Mouse (Mus musculus) liver, embryonic 11.5 days (tissue): ENCODE results near the gene Art3. TPM values are rescaled to one million over a fixed set of nuclear protein-coding genes. Genes with fewer than 3 reads are reported as not detected.
A peak's percentile ranks its signal among the peaks of the same experiment; 100 is the strongest.

Source experiments
- ATAC-seq: fragments of 200-750 bp; cut with Nextera tagmentation; replicated peaks from 2 replicates; pipeline ENCODE4 v1.8.0; 2017; ENCODE audit warnings: moderate number of reproducible peaks, mild to moderate bottlenecking, moderate TSS enrichment, moderate library complexity; ENCODE audit not compliant: low FRiP score
- DNase-seq: peaks from one replicate; pipeline ENCODE4 v3.0.0-alpha.2; 2017; ENCODE audit warnings: low spot score
- H3K27ac ChIP-seq: fragments of 300-500 bp; sonication (generic); 2 replicates; pipeline ENCODE4 v1.5.1; 2014; ENCODE audit warnings: mild to moderate bottlenecking, low read depth, low read length, control low read depth
- H3K27me3 ChIP-seq: fragments of 300-500 bp; sonication (generic); replicated peaks from 2 replicates; pipeline ENCODE4 v1.6.1; 2014; ENCODE audit warnings: low read length, mixed read lengths; ENCODE audit not compliant: control insufficient read depth, insufficient read depth
- H3K36me3 ChIP-seq: fragments of 300-500 bp; sonication (generic); 2 replicates; pipeline ENCODE4 v1.6.1; 2014; ENCODE audit warnings: mild to moderate bottlenecking, low read length, moderate library complexity, mixed read lengths; ENCODE audit not compliant: control insufficient read depth, insufficient read depth
- H3K4me1 ChIP-seq: fragments of 300-500 bp; sonication (generic); replicated peaks from 2 replicates; pipeline ENCODE4 v1.6.1; 2014; ENCODE audit warnings: low read length, mixed read lengths; ENCODE audit not compliant: control insufficient read depth, insufficient read depth
- H3K4me2 ChIP-seq: fragments of 300-500 bp; sonication (generic); 2 replicates; pipeline ENCODE4 v1.6.1; 2014; ENCODE audit warnings: mild to moderate bottlenecking, control low read depth, moderate library complexity
- H3K4me3 ChIP-seq: fragments of 300-500 bp; sonication (generic); 2 replicates; pipeline ENCODE4 v1.5.1; 2014; ENCODE audit warnings: low read depth, low read length, control low read depth
- H3K9ac ChIP-seq: fragments of 300-500 bp; sonication (generic); 2 replicates; pipeline ENCODE4 v1.6.1; 2014; ENCODE audit warnings: low read depth, low read length, control low read depth
- H3K9me3 ChIP-seq: fragments of 300-500 bp; sonication (generic); 2 replicates; pipeline ENCODE4 v1.6.1; 2016; ENCODE audit warnings: low read length, inconsistent platforms, mixed read lengths; ENCODE audit not compliant: control insufficient read depth
- WGBS: fragments of 180-500 bp; shearing (Covaris S2); extraction: QIAGEN DNeasy Blood & Tissue Kit; methylation state at CpG from one replicate; pipeline ENCODE4 v1.1.7; 2014; 5-methylcytosine and 5-hydroxymethylcytosine counted together
- polyA plus RNA-seq: library from polyadenylated mRNA; unstranded; fragments of >200 nt; fragmentation: Nextera tagmentation; extraction: Ambion mirVana; gene quantifications from 2 replicates; pipeline ENCODE4 v1.2.1, GENCODE M21; 2014

Art3 gene
- polyA plus RNA-seq, 1 experiment from 2014 or later: 1.8 TPM

DNA sequence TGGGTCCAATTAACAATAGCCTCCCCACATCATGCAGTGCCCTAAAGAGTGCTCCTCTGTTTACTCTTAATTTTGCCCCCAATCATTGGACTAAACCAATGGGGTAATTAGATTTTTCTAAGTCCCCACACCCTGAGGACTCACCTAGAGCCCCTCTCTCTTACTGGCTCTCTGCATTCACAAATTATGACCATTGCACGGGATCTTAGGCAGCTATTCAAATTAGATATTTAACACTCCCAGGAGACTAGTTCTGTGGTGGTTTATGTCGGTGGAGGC is 72.7 kb downstream of the Art3 start:
- no peaks in the 10 kb centered on the region for H3K9me3 ChIP-seq
- no peaks in the 10 kb centered on the region for H3K27me3 ChIP-seq
- H3K4me3 ChIP-seq: no peak overlapping the region
- WGBS: 60% methylated on average over 2 of the region's 2 CpGs
- no peak for DNase-seq
- no peak overlapping the region for H3K27ac ChIP-seq
- no peak overlapping the region for H3K4me2 ChIP-seq
- H3K36me3 ChIP-seq: no peaks in the 10 kb centered on the region
- H3K9ac ChIP-seq: no peak overlapping the region
- no peaks in the 10 kb centered on the region for H3K4me1 ChIP-seq
- no peak for ATAC-seq

GRCm38 (mm10) chr5:92409361-92410155 is 77.9 kb downstream of the Art3 start:
- WGBS: 75% methylated on average over 9 of the region's 9 CpGs
- ATAC-seq (no peak), DNase-seq (no peak)
- H3K9me3 ChIP-seq: no peaks in the 10 kb centered on the region
- peaks cover 3% of the 10 kb centered on the region for H3K36me3 ChIP-seq
- H3K4me3 ChIP-seq: no peak overlapping the region
- no peak overlapping the region for H3K4me2 ChIP-seq
- no peaks in the 10 kb centered on the region for H3K4me1 ChIP-seq
- no peaks in the 10 kb centered on the region for H3K27me3 ChIP-seq
- no peak overlapping the region for H3K9ac ChIP-seq
- H3K27ac ChIP-seq: no peak overlapping the region

DNA sequence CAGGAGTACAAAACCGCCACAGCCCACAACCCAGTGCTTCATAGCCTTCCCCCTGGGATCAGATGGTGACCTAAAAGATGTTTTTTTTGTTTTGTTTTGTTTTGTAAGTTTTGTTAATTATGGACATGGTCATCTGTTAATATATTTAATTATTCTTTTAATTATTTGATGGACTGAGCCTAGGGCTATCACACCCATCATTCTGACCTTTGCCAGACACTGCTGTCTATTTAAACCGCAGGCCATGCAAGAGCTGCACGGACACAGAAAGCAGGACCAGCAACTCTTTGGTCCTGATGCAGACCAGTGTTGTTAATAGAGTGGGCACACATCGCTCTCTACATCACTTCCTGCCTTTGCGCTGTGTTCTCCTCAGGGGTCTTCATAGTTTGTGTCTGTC is 78.9 kb downstream of the Art3 start:
- 89% methylated on average over 5 of the region's 5 CpGs for WGBS
- ATAC-seq: no peak
- no peak for DNase-seq

GRCm38 (mm10) chr5:92411461-92412140 is 80.0 kb downstream of the Art3 start:
- H3K4me3 ChIP-seq: no peak overlapping the region
- DNase-seq (no peak), ATAC-seq (no peak)
- no peak overlapping the region for H3K27ac ChIP-seq
- no peak overlapping the region for H3K9ac ChIP-seq
- no peaks in the 10 kb centered on the region for H3K9me3 ChIP-seq
- peaks cover 11% of the 10 kb centered on the region for H3K36me3 ChIP-seq
- no peaks in the 10 kb centered on the region for H3K27me3 ChIP-seq
- WGBS: 66% methylated on average over 7 of the region's 7 CpGs
- H3K4me1 ChIP-seq: no peaks in the 10 kb centered on the region
- H3K4me2 ChIP-seq: no peak overlapping the region

More for the DNA sequence above, 78.9 kb downstream of the Art3 start:
- Histone ChIP-seq H3K4me2 (no peak overlapping the region), H3K4me3 (no peak overlapping the region), H3K27ac (no peak overlapping the region), H3K9ac (no peak overlapping the region), H3K9me3 (no peaks in the 10 kb centered on the region), H3K36me3 (peaks cover 5% of the 10 kb centered on the region), H3K4me1 (no peaks in the 10 kb centered on the region), H3K27me3 (no peaks in the 10 kb centered on the region)

GRCm38 (mm10) chr5:92413271-92413981 is 81.8 kb downstream of the Art3 start:
- Histone ChIP-seq H3K36me3 (peaks cover 27% of the 10 kb centered on the region), H3K9ac (no peak overlapping the region), H3K9me3 (no peaks in the 10 kb centered on the region), H3K4me2 (no peak overlapping the region), H3K4me1 (no peaks in the 10 kb centered on the region), H3K27ac (no peak overlapping the region), H3K4me3 (no peak overlapping the region), H3K27me3 (no peaks in the 10 kb centered on the region)
- DNase-seq: no peak
- WGBS: 80% methylated on average over 11 of the region's 11 CpGs
- ATAC-seq: no peak

DNA sequence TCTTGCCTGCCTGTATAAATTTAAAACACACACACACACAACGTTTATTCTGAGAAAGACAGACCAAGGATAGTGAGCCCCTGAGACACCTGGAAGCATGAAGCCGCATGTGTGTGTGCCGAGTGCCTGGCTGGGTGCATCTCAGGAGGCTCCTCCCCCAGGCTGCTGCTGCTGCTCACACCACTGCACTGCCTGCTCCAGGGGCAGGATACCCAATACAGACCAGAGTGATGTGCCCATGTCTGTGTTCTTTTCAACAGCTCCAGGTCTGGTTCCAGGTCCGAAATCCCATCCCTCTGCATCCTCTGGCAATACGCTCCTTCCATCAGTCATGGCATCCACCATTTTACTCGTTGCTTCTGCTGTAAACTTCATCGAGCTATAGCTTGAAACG is 82.4 kb downstream of the Art3 start:
- ATAC-seq: peak; percentile 43; the same call in 1 of the 2 replicates
- no peaks in the 10 kb centered on the region for H3K4me1 ChIP-seq
- H3K9ac ChIP-seq: no peak overlapping the region
- no peak overlapping the region for H3K4me2 ChIP-seq
- H3K9me3 ChIP-seq: no peaks in the 10 kb centered on the region
- peaks cover 29% of the 10 kb centered on the region for H3K36me3 ChIP-seq
- no peak for DNase-seq
- 87% methylated on average over 8 of the region's 8 CpGs for WGBS
- H3K27me3 ChIP-seq: no peaks in the 10 kb centered on the region
- no peak overlapping the region for H3K27ac ChIP-seq
- H3K4me3 ChIP-seq: no peak overlapping the region

DNA sequence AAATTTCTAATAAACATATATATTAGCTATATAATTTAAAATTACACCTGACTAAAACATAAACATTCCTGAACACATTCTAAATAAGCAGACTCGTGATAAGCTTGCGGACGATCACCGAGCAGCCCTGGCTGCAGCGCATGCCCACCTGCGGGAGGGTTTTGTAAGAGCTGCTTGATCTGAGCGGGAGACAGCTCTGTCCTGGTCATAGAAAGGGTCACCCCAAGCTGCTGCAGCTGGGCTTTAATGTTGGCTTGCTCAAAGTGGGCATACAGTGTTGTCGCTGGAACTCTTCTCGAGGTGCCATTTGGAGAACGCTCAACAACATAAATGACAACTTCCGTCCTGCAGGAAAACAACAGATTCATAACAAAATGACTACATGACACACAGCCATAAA is 92.5 kb downstream of the Art3 start:
- Histone ChIP-seq H3K27me3 (no peaks in the 10 kb centered on the region), H3K9ac (no peak overlapping the region), H3K4me2 (no peak overlapping the region), H3K27ac (no peak overlapping the region), H3K36me3 (peaks cover 55% of the 10 kb centered on the region), H3K4me1 (no peaks in the 10 kb centered on the region), H3K4me3 (no peak overlapping the region), H3K9me3 (0 out of 2 replicates have a peak, but pooled peaks cover 3% of the 10 kb centered on the region)
- ATAC-seq: no peak
- DNase-seq: no peak
- 93% methylated on average over 11 of the region's 11 CpGs for WGBS

GRCm38 (mm10) chr5:92430723-92431122 is 99.1 kb downstream of the Art3 start:
- Histone ChIP-seq H3K27me3 (no peaks in the 10 kb centered on the region), H3K9ac (no peak overlapping the region), H3K36me3 (peaks cover 27% of the 10 kb centered on the region), H3K4me1 (peaks cover 5% of the 10 kb centered on the region), H3K4me2 (no peak overlapping the region), H3K9me3 (0 out of 2 replicates have a peak, but pooled peaks cover 3% of the 10 kb centered on the region), H3K27ac (no peak overlapping the region), H3K4me3 (no peak overlapping the region)
- DNase-seq (no peak), ATAC-seq (no peak)
- 93% methylated on average over 5 of the region's 5 CpGs for WGBS
